Mouse (Mus musculus): ENCODE results near the gene Cry1. TPM values are rescaled to one million over a fixed set of nuclear protein-coding genes. Genes with fewer than 3 reads are reported as not detected.

Gene Cry1
- polyA plus RNA-seq, 1 experiment from 2014 or later: 20.4 TPM

DNA sequence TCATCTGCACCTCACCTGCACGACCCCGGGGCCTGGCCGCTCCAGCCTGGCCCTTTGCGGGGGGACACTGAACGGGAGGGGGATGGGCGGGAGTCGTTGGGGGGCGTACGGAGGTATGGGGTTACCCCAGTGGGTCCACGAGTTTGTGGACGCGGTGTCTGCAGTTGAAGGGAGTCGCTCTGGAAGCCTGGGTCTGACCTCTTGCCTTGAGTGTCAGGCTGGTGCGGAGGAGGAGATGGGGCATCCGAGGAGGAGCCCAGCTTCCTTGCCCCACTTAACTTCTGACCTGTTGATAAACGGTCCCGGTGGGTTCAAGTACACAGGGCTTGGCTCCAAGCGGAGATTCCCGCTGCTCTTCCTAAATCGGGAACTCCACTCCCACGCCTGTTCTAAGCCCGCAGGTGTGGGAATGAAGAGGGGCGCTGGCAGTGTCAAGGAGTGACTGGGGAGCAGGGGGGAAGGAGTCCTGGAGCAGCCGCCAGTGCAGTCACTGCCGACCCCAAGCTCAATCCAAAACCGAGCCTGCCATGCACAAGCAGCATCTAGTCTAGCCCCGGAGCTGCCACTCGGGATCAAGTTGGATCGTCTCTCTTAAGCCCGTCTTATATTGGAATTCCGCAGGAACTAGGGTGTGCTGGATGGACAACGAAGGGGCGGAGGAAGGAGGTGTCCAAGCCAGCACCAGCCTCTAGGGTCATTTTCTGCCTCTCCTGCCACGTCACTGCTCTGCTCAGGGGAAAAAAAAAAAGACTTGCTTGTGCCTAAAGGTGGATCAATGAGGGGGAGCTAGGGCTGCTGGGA, 81.6 kb downstream of the Cry1 start:
- DNase-seq (ENCODE audit: low spot score): peak; percentile 62
- H3K36me3 ChIP-seq (ENCODE audit: control insufficient read depth, insufficient read depth, low read length): no peaks in the 10 kb centered on the region
- peaks cover 10% of the 10 kb centered on the region for H3K4me1 ChIP-seq (replicated peaks; ENCODE audit: control insufficient read depth, insufficient read depth, low read length)
- under 1% methylated on average over 34 of the region's 34 CpGs for WGBS
- peak; percentile 32 for ATAC-seq (replicated peaks; ENCODE audit: low FRiP score)
- no peaks in the 10 kb centered on the region for H3K9me3 ChIP-seq (ENCODE audit: control insufficient read depth, low read length)
- H3K4me3 ChIP-seq (ENCODE audit: low read depth, low read length): peak overlapping the region; percentile 88
- H3K27ac ChIP-seq (ENCODE audit: low read depth, low read length): peak overlapping the region; percentile 74
- H3K4me2 ChIP-seq: peak overlapping the region; percentile 90
- H3K27me3 ChIP-seq (replicated peaks; ENCODE audit: control insufficient read depth, insufficient read depth, low read length): no peaks in the 10 kb centered on the region
- H3K9ac ChIP-seq (ENCODE audit: low read depth, low read length): peak overlapping the region; percentile 94

DNA sequence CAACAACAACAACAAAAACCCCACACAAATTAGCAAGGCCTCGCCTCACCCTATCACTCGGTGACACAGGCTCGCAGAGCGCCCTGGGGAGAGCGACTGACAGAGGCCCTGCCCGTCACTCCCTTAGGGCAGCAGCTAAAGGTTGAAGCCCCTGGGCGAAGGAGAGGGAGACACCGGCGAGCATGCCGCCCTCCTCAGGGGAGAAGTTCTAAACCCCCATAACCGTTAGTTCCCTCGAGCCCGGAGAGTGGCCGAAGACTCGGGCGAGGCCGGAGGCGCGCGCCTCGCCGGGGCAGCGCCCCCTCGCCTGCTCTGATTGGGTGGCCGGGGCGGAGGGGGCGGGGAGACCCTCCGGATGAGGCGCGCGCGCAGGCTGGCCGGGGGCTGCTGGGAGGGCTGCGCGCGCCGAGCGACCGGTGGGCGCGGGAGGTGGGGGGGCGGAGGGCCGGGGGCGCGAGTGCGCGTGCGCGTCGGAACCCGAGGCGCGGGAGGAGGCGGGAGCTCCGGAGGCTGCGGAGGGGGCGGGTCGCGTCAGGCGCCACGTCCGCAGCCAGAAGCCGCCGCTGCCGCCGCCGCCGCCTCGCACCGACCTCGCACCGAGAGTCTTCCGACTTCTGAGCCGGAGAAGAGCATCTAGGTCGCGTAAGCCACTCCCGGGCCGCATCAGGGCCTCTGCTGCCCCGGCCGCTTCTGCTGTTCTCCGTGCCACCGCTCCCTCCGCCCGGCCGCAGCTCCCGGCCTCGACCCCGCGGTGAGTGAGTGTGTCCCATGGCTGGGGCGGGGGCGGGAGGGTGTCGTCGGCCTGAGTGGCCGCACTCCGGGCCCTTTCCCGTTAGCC, 82.4 kb downstream of the Cry1 start, which contains the start of the genes Fhl4 and Tmem263:
Fhl4 (minus strand) TSS at position 249 of the 838 bp plus-strand sequence.
Tmem263 (plus strand) TSS at position 381 of the 838 bp plus-strand sequence.
- DNase-seq (ENCODE audit: low spot score): peak; percentile 92
- peak within 1 kb of the TSS; percentile 94 for H3K9ac ChIP-seq (ENCODE audit: low read depth, low read length)
- peak; percentile 93 for ATAC-seq (replicated peaks; ENCODE audit: low FRiP score)
- WGBS: under 1% methylated on average over 72 of the region's 96 CpGs
- peaks cover 10% of the 10 kb centered on the region for H3K4me1 ChIP-seq (replicated peaks; ENCODE audit: control insufficient read depth, insufficient read depth, low read length)
- no peaks in the 10 kb centered on the region for H3K36me3 ChIP-seq (ENCODE audit: control insufficient read depth, insufficient read depth, low read length)
- peak within 1 kb of the TSS; percentile 88 for H3K4me3 ChIP-seq (ENCODE audit: low read depth, low read length)
- peak within 1 kb of the TSS; percentile 94 for H3K27ac ChIP-seq (ENCODE audit: low read depth, low read length)
- H3K9me3 ChIP-seq (ENCODE audit: control insufficient read depth, low read length): no peaks in the 10 kb centered on the region
- peak within 1 kb of the TSS; percentile 90 for H3K4me2 ChIP-seq
- no peaks in the 10 kb centered on the region for H3K27me3 ChIP-seq (replicated peaks; ENCODE audit: control insufficient read depth, insufficient read depth, low read length)

DNA sequence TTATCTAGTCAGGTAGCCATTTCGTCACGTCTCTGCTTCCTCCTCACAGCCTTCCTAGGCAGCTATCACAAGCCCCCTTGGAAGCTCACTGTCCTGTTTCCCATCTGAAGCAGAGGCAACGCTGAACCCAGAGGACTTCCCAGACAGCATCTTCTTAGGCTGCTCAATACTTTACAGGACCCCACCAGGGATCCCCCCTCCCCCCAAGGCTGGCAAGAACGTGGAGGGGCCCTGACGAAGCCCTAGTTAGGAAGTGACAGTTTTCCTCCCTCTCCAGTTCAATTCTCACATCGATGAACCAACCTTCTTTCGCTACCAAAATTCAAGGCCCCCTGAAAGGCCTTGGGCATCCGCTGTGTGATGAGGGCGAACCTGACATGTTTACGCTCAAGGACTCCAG, 83.0 kb downstream of the Cry1 start:
- H3K27ac ChIP-seq (ENCODE audit: low read depth, low read length): peak overlapping the region; percentile 94
- H3K4me1 ChIP-seq (replicated peaks; ENCODE audit: control insufficient read depth, insufficient read depth, low read length): peaks cover 10% of the 10 kb centered on the region
- ATAC-seq (replicated peaks; ENCODE audit: low FRiP score) (peak; percentile 44), DNase-seq (ENCODE audit: low spot score) (no peak)
- no peaks in the 10 kb centered on the region for H3K27me3 ChIP-seq (replicated peaks; ENCODE audit: control insufficient read depth, insufficient read depth, low read length)
- peak overlapping the region; percentile 94 for H3K9ac ChIP-seq (ENCODE audit: low read depth, low read length)
- H3K9me3 ChIP-seq (ENCODE audit: control insufficient read depth, low read length): no peaks in the 10 kb centered on the region
- peak overlapping the region; percentile 88 for H3K4me3 ChIP-seq (ENCODE audit: low read depth, low read length)
- H3K4me2 ChIP-seq: peak overlapping the region; percentile 90
- H3K36me3 ChIP-seq (ENCODE audit: control insufficient read depth, insufficient read depth, low read length): no peaks in the 10 kb centered on the region
- 0% methylated on average over 10 of the region's 10 CpGs for WGBS

Other genes starting within 250 kb of the Cry1 start
- 0.44 and 1.3 TPM in 2 replicates for gene Fhl4, start 82.6 kb downstream of the Cry1 start, polyA plus RNA-seq (2014; fragmentation: Nextera tagmentation; extraction: Ambion mirVana)
- gene Tmem263, start 82.4 kb downstream of the Cry1 start, polyA plus RNA-seq (2014; fragmentation: Nextera tagmentation; extraction: Ambion mirVana): 45.5 and 45.8 TPM in 2 replicates
- 14.9 and 16.2 TPM in 2 replicates for gene Mterf2, start 57.0 kb downstream of the Cry1 start, polyA plus RNA-seq (2014; fragmentation: Nextera tagmentation; extraction: Ambion mirVana)
- 0.51 and 0.88 TPM in 2 replicates for gene Btbd11, start 201.8 kb upstream of the Cry1 start, polyA plus RNA-seq (2014; fragmentation: Nextera tagmentation; extraction: Ambion mirVana)